Mouse (Mus musculus): ENCODE measurements around the gene Ascc1.

The Ascc1 gene

DNA sequence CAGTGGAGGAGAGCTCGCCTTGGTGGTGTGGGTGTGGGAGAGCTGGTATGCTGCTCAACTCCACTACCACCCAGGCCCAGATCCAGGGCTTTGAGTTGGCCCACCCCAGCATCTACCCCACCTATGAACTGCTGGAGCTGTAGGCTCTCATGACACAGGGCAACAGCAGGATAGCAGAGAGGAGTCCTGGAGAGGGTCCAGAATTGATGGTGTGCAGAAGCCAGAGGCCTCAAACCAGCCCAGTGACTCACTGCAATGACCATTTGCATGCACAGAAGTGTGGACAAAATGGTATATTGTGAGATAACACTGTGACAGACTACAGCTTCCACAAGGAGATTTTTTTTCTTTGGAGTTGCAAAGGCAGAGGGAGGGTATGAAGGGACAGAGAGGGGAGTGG, 21.1 kb downstream of the Ascc1 start:
- DNase-seq (ENCODE audit: low read depth, low spot score) = no peak

DNA sequence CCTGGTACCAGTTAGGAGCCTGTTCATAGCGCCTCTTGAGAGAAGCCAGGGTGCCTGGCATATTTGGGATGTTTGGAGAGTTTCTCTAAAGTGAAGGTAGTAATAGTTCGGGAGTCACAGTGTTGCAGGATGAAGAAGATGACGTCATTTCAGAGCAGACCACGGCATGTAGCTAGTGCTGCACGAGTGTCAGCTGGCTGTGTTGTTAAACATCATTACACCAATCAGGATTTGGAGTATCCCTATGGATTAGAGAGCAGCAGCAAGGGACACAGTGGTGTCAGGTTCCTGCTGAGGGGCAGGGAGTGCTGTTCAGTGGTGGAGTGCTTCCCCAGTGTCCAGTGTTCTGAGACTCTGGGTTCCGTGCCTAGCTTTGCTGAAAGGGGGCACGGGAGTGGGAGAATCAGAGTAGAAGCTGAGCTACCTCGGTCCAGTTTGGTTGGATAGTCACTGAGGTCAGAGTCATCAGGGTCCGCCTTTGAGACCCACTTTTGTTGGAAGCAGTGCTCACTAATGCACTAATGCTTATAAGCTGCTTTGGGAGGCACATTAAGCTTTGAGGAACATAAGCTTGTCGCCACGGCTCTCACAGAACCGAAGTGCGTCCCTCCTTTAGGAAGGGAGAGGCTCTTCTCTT, 24.3 kb downstream of the Ascc1 start:
- no peak for DNase-seq (ENCODE audit: low read depth, low spot score)

DNA sequence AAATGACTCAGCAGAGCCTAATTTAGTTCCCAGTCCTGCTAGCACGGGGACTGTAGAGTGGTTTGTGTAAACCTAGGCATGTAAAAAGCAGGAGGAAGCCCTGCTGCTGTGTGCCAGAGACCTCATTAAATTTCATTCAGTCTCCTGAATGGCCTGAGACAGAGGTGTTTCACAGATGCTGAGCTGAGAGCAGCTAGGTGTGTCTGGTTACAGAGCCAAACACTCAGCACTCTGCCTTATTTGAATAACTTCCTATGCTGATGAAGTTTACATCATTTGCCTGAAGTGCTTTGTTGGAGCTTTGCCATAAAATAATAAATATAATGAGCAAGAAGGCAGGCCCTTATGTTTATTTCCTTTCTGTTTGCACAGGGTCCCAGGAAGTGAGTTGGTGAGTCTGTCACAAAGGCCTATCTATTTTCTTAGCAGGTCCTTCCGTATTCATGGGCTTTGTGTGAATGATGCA, 25.0 kb downstream of the Ascc1 start:
- DNase-seq (ENCODE audit: low read depth, low spot score) = no peak

DNA sequence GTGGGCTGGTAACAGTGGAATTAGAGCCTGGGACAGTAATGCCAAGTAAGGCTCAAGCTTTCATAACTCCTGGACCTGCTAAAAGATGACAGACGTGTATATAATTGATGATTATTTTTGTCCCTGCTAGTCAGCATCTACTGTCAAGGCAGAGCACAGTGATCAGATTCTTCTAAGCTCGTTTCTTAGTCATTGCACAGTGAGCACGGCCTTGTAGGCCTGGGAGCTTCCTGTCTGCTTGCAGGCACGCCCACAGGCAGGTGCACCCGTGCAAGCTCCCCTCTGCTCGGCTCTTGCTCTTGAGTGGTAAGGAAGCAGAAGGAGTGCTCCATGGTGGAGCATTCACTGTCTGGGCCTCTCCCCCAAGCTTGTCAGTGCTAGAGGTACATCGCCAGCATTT, 25.6 kb downstream of the Ascc1 start:
- no peak for DNase-seq (ENCODE audit: low read depth, low spot score)

DNA sequence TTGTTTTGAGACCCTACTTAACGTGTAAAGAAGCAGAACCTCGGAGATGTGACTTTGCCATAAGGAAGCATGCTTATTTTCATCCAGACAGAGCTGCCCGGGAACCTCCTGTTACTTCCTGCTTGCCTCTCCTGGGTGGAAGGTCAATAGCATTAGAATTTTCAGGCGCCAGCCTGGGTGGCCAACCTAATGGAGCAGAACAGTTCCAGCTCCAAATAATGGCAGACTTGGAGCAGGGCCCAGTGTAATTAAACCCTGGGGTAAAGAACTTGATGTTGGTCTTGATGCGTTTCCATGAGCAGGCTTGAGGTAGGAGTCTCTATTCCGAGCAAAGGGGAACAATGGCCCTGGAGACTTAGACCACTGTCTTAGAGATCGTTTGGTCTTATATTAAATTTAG, 26.4 kb downstream of the Ascc1 start:
- DNase-seq (ENCODE audit: low read depth, low spot score) = no peak

DNA sequence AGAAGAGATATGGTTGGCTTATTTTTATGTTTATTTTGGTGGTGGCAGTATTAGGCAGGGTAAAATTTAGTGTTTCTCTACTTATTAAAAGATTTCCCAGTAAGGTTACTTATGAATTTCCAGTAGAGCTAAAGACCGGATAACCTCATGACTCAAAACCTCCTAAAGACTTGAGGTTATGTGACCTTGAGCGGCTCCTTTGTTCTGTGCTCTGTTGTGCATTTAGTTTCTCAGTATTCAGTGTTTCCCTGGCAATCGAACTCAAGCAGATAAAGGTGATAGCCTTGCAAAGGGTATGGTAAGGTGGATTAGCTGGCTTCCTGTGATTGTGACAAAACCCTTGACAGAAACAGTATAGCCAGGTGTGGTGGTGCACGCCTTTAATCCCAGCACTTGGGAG, 26.8 kb downstream of the Ascc1 start:
- DNase-seq (ENCODE audit: low read depth, low spot score) = no peak

DNA sequence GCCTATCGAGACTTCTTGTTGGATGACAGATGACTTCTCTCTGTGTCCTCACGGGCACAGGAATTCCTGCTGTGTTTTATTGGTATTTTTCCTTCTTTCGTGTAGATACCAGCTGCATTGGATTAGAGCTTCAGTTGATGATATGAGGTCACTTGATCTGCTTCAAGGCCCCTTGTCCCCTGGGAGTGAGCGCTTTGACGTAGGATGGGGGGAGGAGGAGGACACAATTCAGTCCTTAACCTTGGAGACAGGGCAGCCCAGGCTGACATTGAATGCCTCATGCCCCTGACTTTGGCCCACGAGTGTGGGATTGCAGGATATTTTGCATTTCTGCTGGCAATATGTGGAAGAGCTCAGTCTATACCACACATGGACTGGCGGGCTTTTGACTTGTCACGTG, 29.0 kb downstream of the Ascc1 start:
- DNase-seq (ENCODE audit: low read depth, low spot score) = no peak

DNA sequence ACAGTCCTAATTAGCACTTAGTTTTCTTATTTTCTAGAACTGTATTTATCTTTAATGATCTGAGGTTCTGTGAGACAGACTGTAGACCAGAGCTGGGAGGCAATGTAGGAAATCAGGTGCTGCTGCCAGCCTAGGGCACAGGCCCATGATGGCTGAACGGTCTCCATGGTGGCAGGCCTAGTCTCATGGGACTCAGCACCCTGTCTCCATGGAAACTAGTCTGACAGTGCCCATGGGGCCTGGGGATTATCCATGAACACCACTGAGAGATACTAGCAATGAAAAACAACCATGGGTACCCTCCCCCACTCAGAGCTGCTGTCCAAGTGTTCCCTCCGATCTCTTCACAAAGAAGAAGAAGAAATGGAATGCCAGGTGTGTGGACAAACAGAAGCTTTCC, 29.4 kb downstream of the Ascc1 start:
- DNase-seq (ENCODE audit: low read depth, low spot score) = no peak

DNA sequence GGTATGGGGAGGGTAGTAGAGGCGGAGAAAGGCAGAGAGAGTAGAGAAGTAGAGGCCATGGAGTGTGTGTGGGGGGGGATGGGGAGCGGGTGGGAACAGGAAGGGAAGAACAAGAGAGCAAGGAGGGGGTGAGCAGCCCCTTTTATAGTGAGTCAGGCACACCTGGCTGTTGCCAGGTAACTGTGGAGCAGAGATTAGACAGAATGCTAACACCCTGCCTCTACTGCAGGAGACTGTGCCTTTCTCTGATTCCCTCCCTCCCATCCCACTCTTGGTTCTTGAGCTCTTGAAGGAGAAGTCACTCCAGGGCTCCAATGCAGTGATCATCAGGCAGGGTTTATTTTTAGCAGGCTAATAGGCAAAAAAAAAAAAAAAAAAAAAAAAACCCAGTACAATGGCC, 30.0 kb downstream of the Ascc1 start:
- no peak for DNase-seq (ENCODE audit: low read depth, low spot score)

DNA sequence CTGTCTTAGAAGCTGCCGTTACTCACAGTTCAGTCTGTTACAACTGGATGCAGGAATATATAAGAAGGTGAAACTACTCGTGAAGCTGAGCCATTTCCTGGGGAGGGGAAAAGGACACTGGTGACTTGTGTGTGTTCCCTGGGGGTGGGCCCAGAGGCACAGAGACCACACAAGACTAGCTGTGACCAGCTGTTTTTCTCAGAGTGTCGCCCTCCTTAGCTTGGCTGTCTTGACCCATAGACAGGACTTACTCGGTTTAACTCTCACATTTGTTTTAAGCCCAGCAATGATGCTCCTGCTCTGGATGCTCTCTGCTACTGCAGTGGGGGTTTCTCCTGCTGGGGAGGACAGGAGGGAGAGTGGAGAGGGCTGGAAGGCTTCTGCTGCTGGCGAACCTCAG, 30.5 kb downstream of the Ascc1 start:
- no peak for DNase-seq (ENCODE audit: low read depth, low spot score)

DNA sequence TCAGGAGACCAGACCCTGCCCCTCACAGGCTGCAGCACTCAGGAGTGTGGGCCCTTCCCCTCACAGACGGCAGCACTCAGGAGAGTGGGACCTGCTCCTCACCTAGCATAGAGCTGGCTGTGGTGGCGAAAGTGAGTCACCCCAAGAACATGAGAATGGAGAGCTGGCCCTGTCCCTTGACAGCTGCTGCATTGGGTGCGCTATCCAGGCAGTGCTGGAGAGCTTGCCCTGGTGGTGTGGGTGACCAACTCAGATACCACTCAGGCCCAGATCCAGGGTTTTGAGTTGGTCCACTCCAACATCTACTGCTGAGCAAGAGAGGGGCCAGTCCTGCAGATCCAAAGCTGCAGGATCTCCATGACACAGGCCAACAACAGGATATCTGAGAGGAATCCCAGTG, 32.0 kb downstream of the Ascc1 start:
- DNase-seq (ENCODE audit: low read depth, low spot score) = no peak

DNA sequence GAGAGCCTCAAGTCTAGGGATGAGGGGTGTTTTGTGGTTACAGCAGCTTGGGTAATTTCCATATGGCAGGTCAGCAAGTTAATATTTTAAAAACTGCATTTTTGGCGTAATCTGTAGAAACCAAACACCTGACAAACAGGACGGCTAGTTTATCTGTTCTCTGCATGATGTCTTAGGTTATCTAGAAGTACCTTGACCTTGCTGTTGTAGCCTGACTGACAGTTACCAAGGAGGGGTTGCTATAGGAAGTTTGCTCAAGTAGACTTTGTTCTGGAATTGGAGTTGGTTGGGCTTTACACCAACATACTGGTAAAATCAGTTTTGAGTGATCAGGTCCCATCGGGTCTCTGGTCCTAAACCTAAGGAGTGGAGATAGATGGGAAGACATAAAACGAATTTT, 33.1 kb downstream of the Ascc1 start:
- no peak for DNase-seq (ENCODE audit: low read depth, low spot score)

DNA sequence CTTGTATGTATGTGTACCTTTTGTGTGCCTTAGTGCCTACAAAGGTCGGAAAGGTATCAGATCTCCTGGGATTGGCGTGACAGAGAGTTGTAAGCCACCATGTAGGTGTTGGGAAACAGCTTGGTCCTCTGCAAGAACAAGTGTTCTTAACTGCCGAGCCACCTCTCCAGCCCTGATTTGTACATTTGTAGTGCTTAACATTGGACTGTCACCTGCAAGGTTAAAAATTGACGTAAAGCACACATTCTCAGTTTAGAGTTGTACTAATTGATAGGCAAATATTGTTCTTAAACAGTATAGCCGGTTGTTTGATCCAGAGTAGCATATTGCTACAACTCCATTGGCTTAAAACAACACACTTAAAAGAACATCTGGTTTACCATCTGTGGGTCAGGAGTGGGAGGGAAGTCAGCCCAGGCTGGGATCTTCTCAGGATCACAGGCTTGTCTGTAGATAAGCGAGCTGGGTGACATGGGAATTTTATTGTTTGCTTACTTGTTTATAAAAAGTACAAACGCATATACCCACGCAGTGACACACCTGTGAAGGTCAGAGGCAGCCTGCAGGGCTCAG, 39.8 kb downstream of the Ascc1 start:
- no peak for DNase-seq (ENCODE audit: low read depth, low spot score)

DNA sequence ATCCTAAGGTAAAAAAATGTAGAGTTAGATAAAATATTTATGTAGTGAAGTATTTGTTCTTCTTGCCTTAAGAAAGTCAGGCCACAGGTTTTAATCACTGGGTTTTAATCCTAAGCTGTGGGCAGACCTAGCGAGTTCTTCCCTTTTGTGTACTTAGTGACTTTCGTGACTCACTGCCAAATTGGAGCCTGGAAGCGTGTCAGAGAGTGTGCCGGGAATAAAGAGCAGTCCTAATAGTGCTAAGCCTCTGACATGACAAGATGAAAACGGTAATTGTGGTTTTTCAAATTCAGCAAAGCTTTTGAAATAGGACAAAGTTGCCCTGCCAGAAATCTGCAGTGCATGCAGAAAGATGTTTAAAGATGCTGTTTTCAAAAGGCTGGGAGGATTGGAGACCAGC, 44.1 kb downstream of the Ascc1 start:
- peak; percentile 60 for DNase-seq (ENCODE audit: low read depth, low spot score)

DNA sequence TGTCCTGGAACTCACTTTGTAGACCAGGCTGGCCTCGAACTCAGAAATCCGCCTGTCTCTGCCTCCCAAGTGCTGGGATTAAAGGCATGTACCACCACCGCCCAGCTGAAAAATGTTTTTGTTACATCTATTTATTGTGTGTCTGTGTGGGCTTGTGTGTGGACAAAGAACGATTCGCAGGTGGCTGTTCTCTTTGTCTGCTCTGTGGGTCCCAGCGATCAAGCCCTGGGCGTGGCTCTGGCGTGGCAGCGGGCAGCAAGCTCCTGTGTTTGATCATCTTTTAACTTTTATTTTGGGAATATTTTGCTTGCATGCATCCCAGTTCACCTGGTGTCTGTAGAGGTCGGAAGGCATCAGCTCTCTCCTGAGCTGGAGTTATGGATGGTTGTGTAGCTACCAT, 48.0 kb downstream of the Ascc1 start:
- no peak for DNase-seq (ENCODE audit: low read depth, low spot score)

DNA sequence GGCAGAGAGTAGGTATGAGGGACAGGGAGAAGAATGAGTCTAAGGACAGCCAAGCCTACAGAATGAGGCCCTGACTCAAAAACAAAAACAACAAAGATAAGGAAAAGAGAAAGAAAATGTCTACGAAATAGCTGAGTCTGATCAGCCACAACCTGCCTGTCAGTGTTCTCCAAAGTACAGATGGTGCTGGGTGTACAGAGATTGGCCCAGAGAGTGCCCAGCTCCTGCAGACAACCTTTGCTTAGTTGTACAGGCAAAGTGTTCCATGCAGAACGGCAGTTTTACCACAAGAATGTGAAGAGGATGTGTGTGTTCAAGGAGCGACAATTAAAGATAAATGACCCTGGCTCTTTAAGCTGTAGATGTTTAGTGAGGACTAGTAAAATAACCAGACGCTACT, 50.5 kb downstream of the Ascc1 start:
- DNase-seq (ENCODE audit: low read depth, low spot score) = no peak

DNA sequence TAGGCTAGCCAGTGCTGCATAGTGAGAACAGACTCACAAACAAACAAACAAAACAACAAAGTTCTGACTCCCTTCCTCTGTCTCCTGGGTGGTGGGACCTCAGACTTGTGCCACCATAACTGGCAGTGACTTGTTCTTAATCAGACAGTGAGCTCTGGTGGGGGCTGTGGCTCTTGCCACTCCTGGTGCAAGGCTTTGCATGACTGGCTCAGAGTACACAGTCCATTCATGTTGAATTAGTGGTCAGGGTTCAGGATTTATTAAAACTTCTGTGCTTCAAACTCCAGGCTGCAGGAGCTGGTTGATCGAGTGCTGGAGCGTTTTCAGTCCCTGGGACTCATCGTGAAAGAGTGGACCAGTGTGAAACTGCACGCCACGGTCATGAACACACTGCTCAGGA, 59.6 kb downstream of the Ascc1 start:
- no peak for DNase-seq (ENCODE audit: low read depth, low spot score)

DNA sequence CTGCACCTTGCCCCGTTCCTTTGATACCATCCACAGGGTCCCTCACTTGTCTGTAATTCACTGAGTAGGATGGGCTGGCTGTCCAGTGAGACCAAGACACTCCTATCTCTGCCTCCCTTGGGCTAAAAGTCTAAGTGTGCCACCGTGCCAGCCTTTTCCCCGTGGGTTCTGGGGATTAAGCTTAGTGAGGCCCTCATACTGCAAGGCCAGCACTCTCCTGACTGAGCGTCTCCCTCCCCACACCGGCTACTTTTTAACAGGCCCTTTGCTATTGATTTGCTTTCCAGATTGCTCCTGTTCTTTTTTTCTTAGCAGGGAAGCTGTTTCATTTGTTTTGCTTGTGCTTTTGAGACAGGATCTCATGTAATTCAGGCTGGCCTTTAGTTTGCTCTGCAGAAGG, 60.3 kb downstream of the Ascc1 start:
- no peak for DNase-seq (ENCODE audit: low read depth, low spot score)

DNA sequence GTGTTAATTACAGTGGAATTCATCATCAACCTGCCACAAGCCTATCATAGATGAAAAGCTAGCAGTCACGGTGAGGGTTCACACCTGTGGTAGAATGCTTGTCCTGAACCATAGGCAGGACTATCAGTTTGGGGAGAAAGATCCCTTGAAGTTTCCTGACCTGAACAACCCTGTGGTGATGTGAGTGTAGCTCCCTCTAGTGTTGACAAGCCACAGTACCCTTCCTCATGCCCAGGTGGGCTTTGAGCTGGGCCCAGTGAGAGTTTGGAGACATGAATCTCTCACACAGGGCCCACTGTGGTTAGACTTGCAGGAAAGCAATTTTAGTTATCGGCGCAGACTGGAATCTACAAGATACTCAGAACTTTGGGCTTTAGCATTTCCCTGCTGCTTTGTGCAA, 63.9 kb downstream of the Ascc1 start:
- DNase-seq (ENCODE audit: low read depth, low spot score) = no peak

DNA sequence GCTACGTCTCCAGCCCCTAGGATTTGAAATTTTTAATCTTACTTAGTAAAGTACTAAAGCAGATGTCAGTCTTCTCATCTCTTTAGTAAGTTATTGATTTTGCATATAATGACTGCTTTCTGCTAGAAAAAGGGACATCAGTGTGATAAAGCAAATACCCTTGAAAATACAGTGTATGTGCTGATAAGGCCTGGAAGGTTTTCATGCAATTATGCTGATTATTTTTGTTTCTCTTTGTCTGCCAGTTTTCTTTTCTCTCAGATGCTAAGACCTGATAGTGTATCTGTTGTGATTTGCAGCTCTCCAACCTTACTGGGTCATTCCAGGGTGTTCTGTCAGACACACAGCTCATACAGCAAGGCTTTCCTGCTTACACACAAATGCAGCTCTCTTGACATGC, 72.6 kb downstream of the Ascc1 start:
- DNase-seq (ENCODE audit: low read depth, low spot score) = no peak

DNA sequence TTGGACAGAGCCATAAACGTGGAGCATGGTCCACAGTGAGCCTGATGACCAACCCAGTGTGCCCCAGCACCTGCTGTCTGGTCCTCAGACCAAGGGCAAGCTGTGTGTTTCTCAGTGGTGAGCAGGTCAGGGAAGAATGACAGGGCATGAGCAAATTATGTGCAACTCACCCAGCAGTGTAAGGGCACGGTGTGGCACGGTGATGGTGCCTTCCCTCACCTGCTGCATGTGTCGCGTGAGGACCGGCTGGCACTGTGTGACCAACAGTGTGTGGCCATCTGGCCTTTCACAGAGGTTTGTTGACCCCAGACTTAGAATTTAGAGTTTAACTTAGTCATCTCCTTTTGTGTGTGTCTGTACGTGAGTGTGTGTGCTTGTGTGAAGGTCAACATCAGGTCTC, 74.6 kb downstream of the Ascc1 start:
- no peak for DNase-seq (ENCODE audit: low read depth, low spot score)

DNA sequence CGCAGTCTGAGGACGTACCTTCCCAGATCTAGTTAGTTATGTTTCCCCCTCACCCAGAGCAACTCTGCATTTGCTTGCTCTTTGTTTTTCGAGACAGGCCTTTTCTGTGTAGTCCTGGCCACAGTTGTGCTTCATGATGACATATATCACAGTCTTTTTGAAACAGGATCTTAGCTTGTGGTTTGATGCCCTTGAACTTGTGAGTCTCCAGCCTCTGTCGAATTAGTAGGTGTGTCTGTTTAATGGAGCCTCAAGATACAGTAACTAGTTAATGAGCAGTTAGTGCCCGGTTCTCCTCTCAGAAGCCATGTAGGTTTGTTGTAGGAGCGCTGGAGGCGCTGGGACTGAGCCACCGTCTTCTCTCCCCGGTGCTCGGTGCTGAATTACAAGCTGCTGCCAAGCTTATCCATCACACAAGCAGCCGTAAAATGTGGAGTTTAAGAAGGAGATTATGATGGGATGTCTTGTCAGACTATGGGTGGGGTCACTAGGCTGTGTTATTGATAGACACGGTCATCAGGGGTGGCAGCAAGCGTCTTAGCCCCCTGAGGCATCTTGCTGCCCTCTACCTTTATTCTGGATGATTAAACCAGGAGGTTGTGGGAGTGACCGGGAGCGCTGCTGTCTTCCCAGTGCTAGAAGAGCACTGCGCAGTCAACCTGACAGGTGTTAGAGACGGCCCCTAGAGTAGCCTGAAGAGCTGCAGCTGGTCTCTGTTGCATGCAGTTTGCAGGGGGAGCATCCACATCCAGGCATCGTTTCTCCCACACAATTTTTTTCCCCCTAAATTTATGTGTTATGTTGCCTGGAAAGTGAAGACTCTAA, 75.3 kb downstream of the Ascc1 start:
- DNase-seq (ENCODE audit: low read depth, low spot score) = no peak

DNA sequence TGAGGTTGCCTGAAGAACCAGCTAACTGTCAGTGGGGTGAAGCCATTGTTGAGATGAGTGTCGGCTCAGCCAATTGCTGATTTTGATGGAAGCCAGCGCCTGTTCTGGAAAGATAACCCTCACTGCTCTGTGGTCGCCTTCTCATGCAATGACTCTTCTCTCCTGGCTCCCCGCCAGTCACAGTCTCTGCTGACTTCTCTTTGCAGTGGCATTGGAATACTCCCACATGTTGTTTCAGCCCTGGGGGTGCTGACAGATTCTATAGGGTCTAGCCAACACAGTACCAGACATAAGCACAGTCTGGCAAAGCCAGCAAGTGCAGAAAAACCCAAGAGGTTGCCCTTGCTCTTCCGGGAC, 75.9 kb downstream of the Ascc1 start:
- peak; percentile 28 for DNase-seq (ENCODE audit: low read depth, low spot score)

Data from telencephalon, adult 2 months (tissue).